Mouse (Mus musculus) limb, embryonic 13.5 days (tissue): Measurements from ENCODE around the gene Sugct. TPM values are rescaled to one million over a fixed set of nuclear protein-coding genes. Genes with fewer than 3 reads are reported as not detected.

Experiments
- ATAC-seq: fragments of 200-750 bp; cut with Nextera tagmentation; 2 replicates; pipeline ENCODE4 v1.8.0; 2017; ENCODE audit warnings: low read depth, moderate number of reproducible peaks, moderate TSS enrichment; ENCODE audit not compliant: low FRiP score
- H3K27ac ChIP-seq: fragments of 300-500 bp; sonication (generic); 2 replicates; pipeline ENCODE4 v1.5.1; 2015; ENCODE audit warnings: inconsistent platforms, mild to moderate bottlenecking, moderate library complexity
- H3K27me3 ChIP-seq: fragments of 300-500 bp; sonication (generic); 2 replicates; pipeline ENCODE4 v1.6.1; 2015; ENCODE audit warnings: mild to moderate bottlenecking, inconsistent platforms
- H3K36me3 ChIP-seq: fragments of 300-500 bp; sonication (generic); 2 replicates; pipeline ENCODE4 v1.6.1; 2015; ENCODE audit warnings: inconsistent platforms, mild to moderate bottlenecking, moderate library complexity
- H3K4me1 ChIP-seq: fragments of 300-500 bp; sonication (generic); 2 replicates; pipeline ENCODE4 v1.6.1; 2015; ENCODE audit warnings: inconsistent platforms
- H3K4me2 ChIP-seq: fragments of 300-500 bp; sonication (generic); replicated peaks from 2 replicates; pipeline ENCODE4 v1.6.1; 2015; ENCODE audit warnings: inconsistent platforms, mild to moderate bottlenecking, moderate library complexity
- H3K4me3 ChIP-seq: fragments of 300-500 bp; sonication (generic); 2 replicates; pipeline ENCODE4 v1.5.1; 2015; ENCODE audit warnings: moderate library complexity, mild to moderate bottlenecking, inconsistent platforms
- H3K9ac ChIP-seq: fragments of 300-500 bp; sonication (generic); 2 replicates; pipeline ENCODE4 v1.6.1; 2015; ENCODE audit warnings: mild to moderate bottlenecking, inconsistent platforms
- H3K9me3 ChIP-seq: fragments of 300-500 bp; sonication (generic); 2 replicates; pipeline ENCODE4 v1.6.1; 2016; ENCODE audit warnings: inconsistent platforms
- WGBS: fragments of 180-500 bp; shearing (Covaris S2); methylation state at CpG from one replicate; pipeline ENCODE4 v1.1.7; 2015; 5-methylcytosine and 5-hydroxymethylcytosine counted together
- polyA plus RNA-seq: library from polyadenylated mRNA; unstranded; fragments of >200 nt; fragmentation: Nextera tagmentation; extraction: Ambion mirVana; gene quantifications from 2 replicates; pipeline ENCODE4 v1.2.1, GENCODE M21; 2015

Sugct gene
- polyA plus RNA-seq, 1 experiment from 2014 or later: 6.8 TPM

DNA sequence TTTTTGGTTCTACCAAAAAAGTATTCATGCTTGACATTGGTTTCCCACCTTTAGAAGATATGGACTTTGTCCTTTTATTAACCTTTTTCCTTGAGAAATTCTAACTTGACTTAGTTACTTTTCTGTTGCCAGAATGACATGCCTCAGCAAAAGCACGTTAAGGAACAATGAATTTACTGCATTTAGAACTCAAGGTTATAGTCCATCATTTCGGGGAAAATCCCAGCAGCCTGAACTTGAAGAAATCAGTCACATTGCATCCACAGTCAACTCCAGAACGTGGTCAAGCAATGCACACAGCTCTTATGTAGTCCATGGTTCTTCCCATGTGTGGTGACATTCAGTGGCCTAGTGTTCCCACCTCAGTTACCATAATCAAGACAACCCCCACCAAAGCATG, 700.0 kb downstream of the Sugct start:
- Histone ChIP-seq H3K27me3 (no peaks in the 10 kb centered on the region), H3K9me3 (no peaks in the 10 kb centered on the region), H3K4me2 (no peak overlapping the region), H3K36me3 (no peaks in the 10 kb centered on the region), H3K9ac (no peak overlapping the region), H3K27ac (no peak overlapping the region), H3K4me3 (no peak overlapping the region), H3K4me1 (no peaks in the 10 kb centered on the region)
- WGBS: 82% methylated on average over 3 of the region's 3 CpGs
- no peak for ATAC-seq

DNA sequence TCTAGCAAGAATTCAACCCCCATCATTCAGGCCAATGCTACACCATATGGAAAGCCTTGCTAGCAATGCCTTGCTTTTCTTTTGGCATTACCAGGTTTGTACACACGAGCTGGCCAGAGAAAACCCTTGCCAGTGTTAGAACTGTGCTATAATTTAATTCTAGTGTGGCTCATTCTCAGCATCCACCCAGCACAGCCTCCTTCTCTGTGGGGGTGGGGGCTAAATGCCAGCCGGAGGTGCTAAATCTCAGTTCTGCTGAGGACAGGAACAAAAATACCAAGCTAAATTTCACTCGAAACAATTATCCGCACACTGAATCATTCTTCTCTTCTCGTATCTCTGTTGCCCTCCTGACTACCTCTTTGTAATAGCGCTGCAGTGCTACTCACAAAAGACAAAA, 717.6 kb downstream of the Sugct start:
- WGBS: 78% methylated on average over 6 of the region's 6 CpGs
- Histone ChIP-seq H3K9me3 (no peaks in the 10 kb centered on the region), H3K4me1 (no peaks in the 10 kb centered on the region), H3K9ac (no peak overlapping the region), H3K36me3 (no peaks in the 10 kb centered on the region), H3K4me3 (no peak overlapping the region), H3K4me2 (no peak overlapping the region), H3K27ac (no peak overlapping the region), H3K27me3 (no peaks in the 10 kb centered on the region)
- ATAC-seq: no peak

DNA sequence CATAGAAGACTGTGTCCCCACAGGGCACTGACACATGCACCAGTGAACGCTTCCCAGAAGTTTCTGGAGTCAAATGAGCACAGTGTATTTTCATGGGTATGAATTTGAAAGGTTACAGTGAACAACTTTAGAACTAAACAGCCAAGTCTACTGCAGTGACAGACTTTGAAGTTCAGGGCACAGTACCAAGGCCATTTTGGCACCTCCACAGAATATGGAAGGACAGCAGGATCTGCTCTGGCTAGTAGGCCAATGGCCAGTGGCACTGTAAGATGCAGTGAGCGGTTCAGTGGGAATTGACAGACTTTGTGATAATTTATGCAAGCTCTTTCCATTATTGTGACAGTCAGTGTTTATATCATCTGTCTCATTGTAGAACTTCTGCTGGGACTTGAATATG, 724.1 kb downstream of the Sugct start:
- no peaks in the 10 kb centered on the region for H3K4me1 ChIP-seq
- no peak for ATAC-seq

DNA sequence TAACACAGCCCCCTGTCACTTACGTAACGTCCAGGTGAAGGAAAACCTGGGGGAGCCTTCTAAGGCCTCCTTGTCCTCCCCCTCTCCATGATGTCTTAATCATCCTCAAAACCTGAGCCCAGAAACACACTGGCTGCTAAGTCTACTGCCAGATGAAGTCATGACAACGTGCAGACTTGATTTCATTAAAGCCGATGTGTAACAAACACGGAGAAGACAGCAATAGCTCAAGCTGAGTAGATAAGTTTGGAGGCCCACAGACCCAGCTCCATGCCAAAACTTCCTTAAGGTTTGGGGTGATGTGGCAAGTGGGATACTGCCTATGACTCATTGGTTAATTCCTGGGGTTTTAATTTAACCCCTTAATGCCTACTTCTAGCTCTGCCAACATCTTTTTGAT, 726.4 kb downstream of the Sugct start:
- Histone ChIP-seq H3K4me1 (no peaks in the 10 kb centered on the region), H3K27ac (no peak overlapping the region), H3K4me3 (no peak overlapping the region), H3K9me3 (no peaks in the 10 kb centered on the region), H3K36me3 (no peaks in the 10 kb centered on the region), H3K27me3 (no peaks in the 10 kb centered on the region), H3K4me2 (no peak overlapping the region), H3K9ac (no peak overlapping the region)
- no peak for ATAC-seq
- 82% methylated on average over 5 of the region's 5 CpGs for WGBS

More for the DNA sequence above, 724.1 kb downstream of the Sugct start:
- no peaks in the 10 kb centered on the region for H3K9me3 ChIP-seq
- no peak overlapping the region for H3K9ac ChIP-seq
- H3K27ac ChIP-seq: no peak overlapping the region
- H3K36me3 ChIP-seq: no peaks in the 10 kb centered on the region
- H3K4me2 ChIP-seq: no peak overlapping the region
- H3K27me3 ChIP-seq: no peaks in the 10 kb centered on the region
- H3K4me3 ChIP-seq: no peak overlapping the region
- WGBS: 87% methylated on average over 2 of the region's 2 CpGs

DNA sequence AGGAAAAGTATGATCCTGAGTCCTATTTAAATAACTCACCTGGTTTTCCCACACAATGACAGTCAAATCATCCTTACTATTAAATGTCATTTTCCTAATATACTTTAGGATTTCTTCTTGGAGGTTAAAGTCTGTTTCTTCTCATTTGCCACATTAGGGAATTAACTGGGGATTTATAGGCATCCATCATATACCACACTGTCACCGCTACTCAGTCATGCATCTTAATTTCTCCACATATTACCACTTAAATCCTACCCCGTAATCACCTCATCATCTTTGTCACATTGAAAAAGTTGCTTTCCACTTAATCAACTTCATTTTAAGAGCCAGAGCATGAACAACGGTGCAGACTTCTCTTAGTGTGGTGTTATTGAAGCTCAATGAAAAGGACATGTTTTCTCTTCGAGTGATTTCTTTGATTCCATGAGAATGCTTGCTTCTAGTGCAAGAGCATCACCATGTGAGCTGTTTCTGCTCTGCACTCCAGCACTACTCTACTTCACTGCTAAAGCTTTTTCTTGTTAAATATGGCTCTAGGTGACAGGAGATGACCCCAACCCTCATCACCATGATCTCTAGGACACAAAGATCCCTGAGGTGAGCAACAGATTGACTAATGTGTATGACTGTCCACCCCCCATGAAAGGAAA, 730.4 kb downstream of the Sugct start:
- H3K4me2 ChIP-seq: no peak overlapping the region
- no peaks in the 10 kb centered on the region for H3K36me3 ChIP-seq
- 64% methylated on average over 4 of the region's 4 CpGs for WGBS
- no peaks in the 10 kb centered on the region for H3K27me3 ChIP-seq
- H3K9ac ChIP-seq: no peak overlapping the region
- no peak for ATAC-seq
- H3K9me3 ChIP-seq: no peaks in the 10 kb centered on the region
- H3K4me1 ChIP-seq: no peaks in the 10 kb centered on the region
- H3K4me3 ChIP-seq: no peak overlapping the region
- no peak overlapping the region for H3K27ac ChIP-seq

DNA sequence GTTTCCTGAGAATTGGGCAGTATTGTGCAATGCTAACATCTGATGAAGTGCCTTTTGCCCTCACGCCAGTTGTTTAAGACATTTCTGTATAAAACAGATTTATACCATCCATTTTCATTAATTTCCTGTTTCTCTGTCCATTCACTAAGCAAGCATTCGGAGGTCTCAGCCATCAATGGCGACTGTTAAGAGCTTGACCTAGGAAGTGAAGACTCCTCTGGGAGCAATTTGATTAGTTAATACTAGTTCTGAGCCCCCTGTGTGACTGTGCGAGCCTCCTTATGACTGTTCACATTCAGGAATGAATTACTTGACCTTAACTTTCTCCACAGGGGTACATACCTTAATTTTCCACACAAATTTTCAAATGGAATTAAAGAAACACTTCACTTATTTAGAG, 743.3 kb downstream of the Sugct start:
- Histone ChIP-seq H3K27ac (no peak overlapping the region), H3K9me3 (no peaks in the 10 kb centered on the region), H3K9ac (no peak overlapping the region), H3K4me3 (no peak overlapping the region), H3K27me3 (no peaks in the 10 kb centered on the region), H3K36me3 (no peaks in the 10 kb centered on the region), H3K4me1 (0 out of 2 replicates have a peak, but pooled peaks cover 7% of the 10 kb centered on the region), H3K4me2 (no peak overlapping the region)
- ATAC-seq: no peak
- WGBS: 40% methylated on average over 4 of the region's 4 CpGs

DNA sequence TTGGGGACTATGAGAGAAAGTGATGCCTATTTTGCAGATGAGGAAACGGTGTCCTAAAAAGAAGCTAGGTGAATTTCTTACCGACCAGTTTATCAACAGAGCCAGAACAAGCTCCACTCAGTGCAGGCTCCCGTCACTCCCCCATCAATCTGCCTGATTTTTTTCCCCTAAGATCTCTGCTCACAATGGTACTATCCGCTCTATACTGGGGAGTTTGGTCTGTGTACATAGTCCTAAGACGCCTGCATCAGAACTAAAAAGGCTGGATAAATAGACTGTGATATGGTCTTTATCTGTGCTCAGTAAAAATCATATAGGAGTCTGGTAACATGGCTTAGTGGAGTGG, 755.9 kb downstream of the Sugct start:
- 87% methylated on average over 5 of the region's 5 CpGs for WGBS
- Histone ChIP-seq H3K9me3 (no peaks in the 10 kb centered on the region), H3K27me3 (no peaks in the 10 kb centered on the region), H3K4me3 (no peak overlapping the region), H3K4me1 (no peaks in the 10 kb centered on the region), H3K27ac (no peak overlapping the region), H3K36me3 (no peaks in the 10 kb centered on the region), H3K4me2 (no peak overlapping the region), H3K9ac (no peak overlapping the region)
- no peak for ATAC-seq

DNA sequence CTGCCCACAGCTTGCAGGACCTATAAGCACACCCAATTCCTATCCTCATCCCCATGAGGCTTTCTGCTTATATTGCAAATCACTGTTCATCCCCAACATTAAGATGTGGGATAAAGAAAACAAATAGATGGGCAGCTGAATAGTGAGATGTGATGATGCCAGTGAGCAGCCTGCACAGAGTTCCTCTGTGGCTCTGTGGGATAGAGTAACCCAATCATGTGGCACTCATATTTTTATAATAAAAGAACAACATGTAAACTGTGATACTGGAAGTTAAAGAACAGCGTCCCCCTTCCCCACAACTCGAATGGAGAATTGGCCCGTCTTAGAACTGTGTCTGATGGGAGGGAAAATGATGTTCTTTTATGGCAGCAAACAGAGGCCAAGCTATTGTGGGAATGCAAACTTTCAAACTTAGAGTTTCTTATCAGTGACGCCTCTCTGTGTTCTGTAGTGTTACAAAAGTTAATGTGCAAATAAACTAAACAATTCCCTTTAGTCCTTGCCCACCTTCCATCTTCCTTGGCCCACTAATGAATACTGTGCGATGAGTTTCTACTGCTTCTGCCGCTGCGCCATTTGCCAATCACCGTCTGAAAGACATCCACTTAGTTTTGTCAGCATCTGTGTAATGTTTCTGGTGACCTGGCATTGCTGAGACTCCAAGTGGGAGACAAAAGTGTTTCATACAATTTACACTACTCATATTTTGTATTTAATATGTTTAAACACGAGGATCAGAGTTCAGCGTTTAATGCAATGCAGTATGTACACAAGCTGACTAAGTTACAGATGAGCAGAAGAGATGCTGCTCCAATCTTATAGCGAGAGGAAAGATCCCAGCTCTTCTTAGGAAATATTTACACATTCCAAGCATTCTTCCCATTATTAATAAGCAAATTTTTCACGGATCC, 756.5 kb downstream of the Sugct start:
- H3K9ac ChIP-seq: no peak overlapping the region
- no peak overlapping the region for H3K4me2 ChIP-seq
- no peaks in the 10 kb centered on the region for H3K4me1 ChIP-seq
- H3K4me3 ChIP-seq: no peak overlapping the region
- no peaks in the 10 kb centered on the region for H3K36me3 ChIP-seq
- no peaks in the 10 kb centered on the region for H3K9me3 ChIP-seq
- H3K27me3 ChIP-seq: no peaks in the 10 kb centered on the region
- no peak overlapping the region for H3K27ac ChIP-seq
- no peak for ATAC-seq
- 87% methylated on average over 12 of the region's 12 CpGs for WGBS

DNA sequence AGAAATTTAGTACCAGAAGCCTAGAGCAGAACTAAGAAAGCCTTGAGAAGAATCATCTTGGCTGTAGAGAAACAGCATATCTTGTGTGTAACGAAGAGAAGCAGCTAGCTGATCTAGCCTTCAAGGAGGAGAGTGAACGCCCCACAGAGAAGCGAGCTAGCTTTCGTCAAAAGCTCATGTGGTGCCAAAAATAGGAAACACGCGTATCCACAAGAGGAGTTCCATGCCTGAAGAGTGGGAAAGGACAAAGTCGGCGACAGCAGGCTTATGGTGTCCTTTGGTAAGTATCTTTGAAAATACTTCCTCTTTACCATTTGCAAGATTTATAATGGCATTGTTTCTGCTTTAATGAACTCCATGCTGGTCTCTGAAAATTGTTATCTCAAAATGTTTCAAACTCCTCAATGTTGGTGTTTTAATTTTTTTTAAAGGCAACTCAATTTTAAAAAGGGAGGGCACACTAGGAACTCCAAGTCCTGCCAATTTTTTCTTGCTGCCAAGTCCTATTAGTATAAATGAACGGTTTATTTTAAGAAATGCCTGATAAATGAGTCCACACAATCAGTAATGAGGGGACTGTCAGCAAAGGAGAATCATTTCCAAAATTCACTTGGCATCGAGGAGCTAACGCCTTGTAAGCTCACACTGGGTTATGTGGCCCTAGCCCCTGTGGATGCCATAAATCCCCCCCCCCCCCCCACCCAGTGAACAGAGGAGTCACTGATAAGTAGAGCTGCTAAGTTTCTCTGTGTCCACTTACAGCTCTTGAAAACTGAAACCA, 757.7 kb downstream of the Sugct start:
- Histone ChIP-seq H3K36me3 (no peaks in the 10 kb centered on the region), H3K27ac (no peak overlapping the region), H3K4me2 (no peak overlapping the region), H3K27me3 (no peaks in the 10 kb centered on the region), H3K4me3 (no peak overlapping the region), H3K4me1 (no peaks in the 10 kb centered on the region), H3K9ac (no peak overlapping the region), H3K9me3 (no peaks in the 10 kb centered on the region)
- WGBS: 76% methylated on average over 11 of the region's 11 CpGs
- no peak for ATAC-seq

DNA sequence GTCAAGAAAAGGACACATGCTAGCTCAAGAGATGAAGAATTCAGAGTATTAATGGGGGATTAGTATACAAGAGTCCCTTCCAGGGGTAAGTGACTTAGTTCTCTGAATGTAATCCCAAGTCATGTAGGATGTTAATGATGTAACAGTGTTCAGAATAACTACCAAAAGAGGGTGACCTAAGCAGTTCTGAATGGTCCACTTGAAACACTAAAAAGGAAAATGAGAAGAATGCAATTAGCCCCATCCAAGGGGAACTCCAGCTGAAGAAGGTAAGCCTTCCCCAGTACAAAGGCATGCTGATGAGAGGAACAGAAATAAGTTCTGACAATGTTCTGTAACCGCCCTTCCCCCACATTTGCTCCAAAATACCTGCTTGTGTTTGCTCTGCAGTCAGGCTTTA, 760.3 kb downstream of the Sugct start:
- Histone ChIP-seq H3K27me3 (no peaks in the 10 kb centered on the region), H3K9me3 (no peaks in the 10 kb centered on the region), H3K9ac (no peak overlapping the region), H3K4me2 (no peak overlapping the region), H3K4me3 (no peak overlapping the region), H3K27ac (no peak overlapping the region), H3K36me3 (no peaks in the 10 kb centered on the region), H3K4me1 (no peaks in the 10 kb centered on the region)
- no peak for ATAC-seq
- 89% methylated on average over 1 of the region's 1 CpGs for WGBS

DNA sequence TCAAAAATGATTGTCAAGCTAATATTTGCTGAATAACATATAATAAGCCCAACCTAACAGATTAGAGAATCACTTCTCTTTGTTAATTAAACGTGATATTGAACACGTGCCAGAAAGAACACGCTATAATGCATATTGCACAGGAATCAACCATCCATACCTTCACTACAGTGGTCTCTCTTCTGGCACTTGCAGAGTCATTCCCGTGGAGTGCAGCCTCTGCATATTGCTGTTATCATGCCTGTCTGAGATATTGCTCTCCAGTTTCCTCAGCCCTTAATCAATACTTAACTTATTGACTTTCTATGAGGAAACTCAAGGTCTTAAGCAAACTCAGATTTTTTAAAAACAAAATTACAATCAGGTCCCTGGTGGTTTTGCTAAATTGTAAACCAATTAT, 761.8 kb downstream of the Sugct start:
- Histone ChIP-seq H3K9ac (no peak overlapping the region), H3K9me3 (no peaks in the 10 kb centered on the region), H3K27me3 (no peaks in the 10 kb centered on the region), H3K4me1 (no peaks in the 10 kb centered on the region), H3K4me3 (no peak overlapping the region), H3K36me3 (no peaks in the 10 kb centered on the region), H3K27ac (no peak overlapping the region), H3K4me2 (no peak overlapping the region)
- no peak for ATAC-seq
- WGBS: 89% methylated on average over 4 of the region's 4 CpGs

DNA sequence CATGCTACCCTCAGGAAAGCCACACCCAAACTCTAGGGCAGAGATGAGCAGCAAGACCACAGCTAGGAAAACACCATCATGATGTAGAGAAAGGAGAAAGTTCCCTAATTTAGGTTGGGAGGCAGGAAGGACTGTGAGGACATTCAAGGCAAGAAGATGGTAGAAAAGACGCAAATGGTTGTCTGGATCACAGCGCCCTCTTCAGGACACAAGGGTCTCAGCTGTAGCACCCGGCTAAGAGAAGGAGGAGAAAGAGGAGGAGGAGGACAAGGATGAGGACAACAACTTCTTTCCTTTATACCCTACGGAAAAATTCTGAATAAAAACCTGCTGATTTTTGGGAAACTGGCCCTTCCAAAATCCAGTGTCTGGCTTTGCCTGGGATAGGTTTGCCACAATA, 774.0 kb downstream of the Sugct start:
- H3K36me3 ChIP-seq: no peaks in the 10 kb centered on the region
- 41% methylated on average over 4 of the region's 4 CpGs for WGBS
- no peaks in the 10 kb centered on the region for H3K4me1 ChIP-seq
- no peak overlapping the region for H3K4me2 ChIP-seq
- no peak overlapping the region for H3K9ac ChIP-seq
- no peak for ATAC-seq
- H3K27ac ChIP-seq: no peak overlapping the region
- H3K27me3 ChIP-seq: 0 out of 2 replicates have a peak, but pooled peaks cover 2% of the 10 kb centered on the region
- H3K4me3 ChIP-seq: no peak overlapping the region
- no peaks in the 10 kb centered on the region for H3K9me3 ChIP-seq
